Mouse (Mus musculus) kidney, postnatal 0 days (tissue): ENCODE data around the gene Nlrp3. TPM values are rescaled to one million over a fixed set of nuclear protein-coding genes. Genes with fewer than 3 reads are reported as not detected.
"Not testable (repeated sequence)": the region's sequence is repeated elsewhere in the genome, so short reads cannot be mapped to it uniquely, and the experiment has no call there.

Experiments used
- ATAC-seq: fragments of 200-750 bp; cut with Nextera tagmentation; replicated peaks from 2 replicates; pipeline ENCODE4 v1.8.0; 2017; ENCODE audit warnings: low read depth, moderate number of reproducible peaks, moderate TSS enrichment, moderate library complexity; ENCODE audit not compliant: low FRiP score
- DNase-seq: peaks from one replicate; pipeline ENCODE4 v3.0.0-alpha.2; 2016; ENCODE audit warnings: low spot score
- H3K27ac ChIP-seq: fragments of 300-500 bp; sonication (generic); 2 replicates; pipeline ENCODE4 v1.5.1; 2014; ENCODE audit warnings: mild to moderate bottlenecking
- H3K27me3 ChIP-seq: fragments of 300-500 bp; sonication (generic); 2 replicates; pipeline ENCODE4 v1.6.1; 2014; ENCODE audit warnings: low read length, mixed read lengths; ENCODE audit not compliant: insufficient read depth
- H3K36me3 ChIP-seq: fragments of 300-500 bp; sonication (generic); 2 replicates; pipeline ENCODE4 v1.6.1; 2014; ENCODE audit warnings: low read length, mixed read lengths; ENCODE audit not compliant: insufficient read depth
- H3K4me1 ChIP-seq: fragments of 300-500 bp; sonication (generic); replicated peaks from 2 replicates; pipeline ENCODE4 v1.6.1; 2014; ENCODE audit warnings: antibody characterized with exemption, low read length, mixed read lengths; ENCODE audit not compliant: insufficient read depth
- H3K4me2 ChIP-seq: fragments of 300-500 bp; sonication (generic); 2 replicates; pipeline ENCODE4 v1.6.1; 2014; ENCODE audit warnings: mild to moderate bottlenecking, low read length, moderate library complexity, mixed read lengths
- H3K4me3 ChIP-seq: fragments of 300-500 bp; sonication (generic); replicated peaks from 2 replicates; pipeline ENCODE4 v1.5.1; 2014; ENCODE audit warnings: low read depth, low read length
- H3K9ac ChIP-seq: fragments of 300-500 bp; sonication (generic); 2 replicates; pipeline ENCODE4 v1.6.1; 2014; ENCODE audit warnings: low read depth, low read length
- H3K9me3 ChIP-seq: fragments of 300-500 bp; sonication (generic); replicated peaks from 2 replicates; pipeline ENCODE4 v1.6.1; 2016; ENCODE audit warnings: low read length, inconsistent platforms, mixed read lengths
- CTCF ChIP-seq: IDR thresholded peaks from 2 replicates; pipeline ENCODE4 v1.5.1; 2016; ENCODE audit warnings: antibody characterized with exemption, low read depth, mild to moderate bottlenecking, moderate library complexity
- WGBS: fragments of 180-500 bp; shearing (Covaris S2); extraction: QIAGEN DNeasy Blood & Tissue Kit; methylation state at CpG from one replicate; pipeline ENCODE4 v1.1.7; 2014; 5-methylcytosine and 5-hydroxymethylcytosine counted together
- polyA plus RNA-seq: library from polyadenylated mRNA; unstranded; fragments of >200 nt; fragmentation: Nextera tagmentation; extraction: Ambion mirVana; gene quantifications from 2 replicates; pipeline ENCODE4 v1.2.1, GENCODE M21; 2015

The Nlrp3 gene
- polyA plus RNA-seq, 1 experiment from 2014 or later, result 0.09 TPM

GRCm38 (mm10) chr11:59569306-59569705 lies 27.9 kb downstream of the Nlrp3 start:
- H3K27me3 ChIP-seq, result no peaks in the 10 kb centered on the region
- DNase-seq, result peak; percentile 40

GRCm38 (mm10) chr11:59575726-59576125 lies 34.4 kb downstream of the Nlrp3 start:
- no peak for DNase-seq
- 35% methylated on average over 9 of the region's 9 CpGs for WGBS

More at GRCm38 (mm10) chr11:59569306-59569705, 27.9 kb downstream of the Nlrp3 start:
- no peaks in the 10 kb centered on the region for H3K9me3 ChIP-seq
- 62% methylated on average over 3 of the region's 3 CpGs for WGBS
- no peaks in the 10 kb centered on the region for H3K4me1 ChIP-seq
- no peak overlapping the region for H3K4me2 ChIP-seq
- ATAC-seq, result no peak
- TF ChIP-seq CTCF, result peak; percentile 69
- H3K4me3 ChIP-seq, result no peak overlapping the region
- H3K27ac ChIP-seq, result no peak overlapping the region
- no peaks in the 10 kb centered on the region for H3K36me3 ChIP-seq
- H3K9ac ChIP-seq, result no peak overlapping the region

GRCm38 (mm10) chr11:59576135-59576534 lies 34.8 kb downstream of the Nlrp3 start, which contains the start of gene Olfr222:
Olfr222 (minus strand) TSS chr11:59576235.
- not testable (repeated sequence) for H3K36me3 ChIP-seq, H3K9me3 ChIP-seq, H3K4me1 ChIP-seq, DNase-seq, H3K27me3 ChIP-seq, H3K4me2 ChIP-seq, H3K9ac ChIP-seq, H3K27ac ChIP-seq, ATAC-seq, H3K4me3 ChIP-seq

More at GRCm38 (mm10) chr11:59575726-59576125, 34.4 kb downstream of the Nlrp3 start:
- TF ChIP-seq CTCF, result no peak
- ATAC-seq, result no peak
- Histone ChIP-seq H3K27ac (no peak overlapping the region), H3K4me2 (no peak overlapping the region), H3K4me1 (no peaks in the 10 kb centered on the region), H3K9ac (no peak overlapping the region), H3K9me3 (no peaks in the 10 kb centered on the region), H3K36me3 (no peaks in the 10 kb centered on the region), H3K4me3 (no peak overlapping the region), H3K27me3 (no peaks in the 10 kb centered on the region)

GRCm38 (mm10) chr11:59584539-59584938 lies 43.2 kb downstream of the Nlrp3 start:
- Histone ChIP-seq H3K27ac (no peak overlapping the region), H3K36me3 (no peaks in the 10 kb centered on the region), H3K9ac (no peak overlapping the region), H3K9me3 (no peaks in the 10 kb centered on the region), H3K27me3 (no peaks in the 10 kb centered on the region), H3K4me3 (no peak overlapping the region), H3K4me2 (no peak overlapping the region), H3K4me1 (no peaks in the 10 kb centered on the region)
- ATAC-seq (no peak), DNase-seq (peak; percentile 68)
- TF ChIP-seq CTCF, result no peak
- 20% methylated on average over 6 of the region's 6 CpGs for WGBS

GRCm38 (mm10) chr11:59589496-59589895 lies 48.1 kb downstream of the Nlrp3 start:
- WGBS, result 94% methylated on average over 8 of the region's 8 CpGs
- no peak for TF ChIP-seq CTCF
- no peak overlapping the region for H3K9ac ChIP-seq
- DNase-seq, result no peak
- no peaks in the 10 kb centered on the region for H3K4me1 ChIP-seq
- H3K27me3 ChIP-seq, result no peaks in the 10 kb centered on the region
- no peak overlapping the region for H3K27ac ChIP-seq
- H3K36me3 ChIP-seq, result no peaks in the 10 kb centered on the region
- ATAC-seq, result no peak
- no peaks in the 10 kb centered on the region for H3K9me3 ChIP-seq
- H3K4me2 ChIP-seq, result no peak overlapping the region
- H3K4me3 ChIP-seq, result no peak overlapping the region

GRCm38 (mm10) chr11:59593189-59593588 lies 51.8 kb downstream of the Nlrp3 start, which contains the start of gene Olfr223:
Olfr223 (minus strand) TSS chr11:59593289.
- ATAC-seq, result no peak
- WGBS, result 79% methylated on average over 6 of the region's 6 CpGs

GRCm38 (mm10) chr11:59596091-59596490 lies 54.7 kb downstream of the Nlrp3 start:
- H3K27ac ChIP-seq, result no peak overlapping the region
- DNase-seq (peak; percentile 46), ATAC-seq (no peak)
- no peak overlapping the region for H3K4me2 ChIP-seq
- H3K9me3 ChIP-seq, result no peaks in the 10 kb centered on the region
- 49% methylated on average over 4 of the region's 4 CpGs for WGBS
- H3K4me3 ChIP-seq, result no peak overlapping the region
- no peaks in the 10 kb centered on the region for H3K4me1 ChIP-seq
- no peak overlapping the region for H3K9ac ChIP-seq
- no peaks in the 10 kb centered on the region for H3K36me3 ChIP-seq
- no peaks in the 10 kb centered on the region for H3K27me3 ChIP-seq
- peak; percentile 56 for TF ChIP-seq CTCF

More at GRCm38 (mm10) chr11:59593189-59593588, 51.8 kb downstream of the Nlrp3 start, which contains the start of gene Olfr223:
- Histone ChIP-seq H3K9ac (no peak within 1 kb of the TSS), H3K27me3 (no peaks in the 10 kb centered on the region), H3K36me3 (no peaks in the 10 kb centered on the region), H3K9me3 (no peaks in the 10 kb centered on the region), H3K27ac (no peak within 1 kb of the TSS), H3K4me2 (no peak within 1 kb of the TSS), H3K4me3 (no peak within 1 kb of the TSS), H3K4me1 (no peaks in the 10 kb centered on the region)
- no peak for DNase-seq
- no peak for TF ChIP-seq CTCF
